Mouse (Mus musculus) small intestine, adult 2 months (tissue): ENCODE measurements around the gene Nptn.

ENCODE experiments used
- CTCF ChIP-seq: fragments of 200-500 bp; IDR thresholded peaks from 2 replicates; pipeline ENCODE4 v1.5.1; 2012; ENCODE audit warnings: low read depth, mild to moderate bottlenecking, control low read depth, inconsistent platforms, low read length, moderate library complexity, mixed read lengths; ENCODE audit not compliant: insufficient replicate concordance, insufficient read length; ENCODE audit errors: extremely low read depth
- POLR2A ChIP-seq: fragments of 200-500 bp; IDR thresholded peaks from 2 replicates; pipeline ENCODE4 v1.6.1; 2012; ENCODE audit warnings: low read depth, mild to moderate bottlenecking, control low read depth, inconsistent platforms, low read length, moderate library complexity

GRCm38 (mm10) chr9:58674736-58675135 lies 92.7 kb downstream of the Nptn start:
- no peak for TF ChIP-seq CTCF
- no peak for TF ChIP-seq POLR2A
